Mouse (Mus musculus): ENCODE results near the gene Mindy4b-ps. TPM values are rescaled to one million over a fixed set of nuclear protein-coding genes. Genes with fewer than 3 reads are reported as not detected.

The Mindy4b-ps gene
- total RNA-seq, 2 experiments from 2014 or later: not detected

- DNase-seq (ENCODE audit: low spot score): peak; percentile 54
These were observed 36.2 kb downstream of the Mindy4b-ps start for GRCm38 (mm10) chr3:58785863-58786262.

- DNase-seq (ENCODE audit: low spot score): peak; percentile 30
These were observed 37.7 kb downstream of the Mindy4b-ps start for GRCm38 (mm10) chr3:58784219-58785092.

- no peak for DNase-seq (ENCODE audit: low spot score)
These were observed 38.4 kb downstream of the Mindy4b-ps start for GRCm38 (mm10) chr3:58783602-58784218.

GRCm38 (mm10) chr3:58756429-58756828 lies 65.7 kb downstream of the Mindy4b-ps start:
- no peak for DNase-seq (ENCODE audit: low spot score)

GRCm38 (mm10) chr3:58755769-58756168 lies 66.3 kb downstream of the Mindy4b-ps start:
- DNase-seq (ENCODE audit: low spot score): no peak

GRCm38 (mm10) chr3:58754361-58754760 lies 67.8 kb downstream of the Mindy4b-ps start:
- no peak for DNase-seq (ENCODE audit: low spot score)

- DNase-seq (ENCODE audit: low spot score): no peak
These were observed 70.1 kb downstream of the Mindy4b-ps start for GRCm38 (mm10) chr3:58751818-58752620.

- no peak for DNase-seq (ENCODE audit: low spot score)
These were observed 73.4 kb downstream of the Mindy4b-ps start for GRCm38 (mm10) chr3:58748724-58749123.

- no peak for DNase-seq (ENCODE audit: low spot score)
These were observed 74.2 kb downstream of the Mindy4b-ps start for GRCm38 (mm10) chr3:58747924-58748323.

GRCm38 (mm10) chr3:58739536-58739935 lies 82.6 kb downstream of the Mindy4b-ps start:
- DNase-seq (ENCODE audit: low spot score): no peak

Other genes with a start within 250 kb of the Mindy4b-ps start
- 100 to 1,000 TPM; 121 TPM for gene Selenot, start 245.7 kb downstream of the Mindy4b-ps start, total RNA-seq (2021)
- not detected for gene Erich6, start 185.1 kb downstream of the Mindy4b-ps start, total RNA-seq (2021)
- 10 to 100 TPM in 1 of 2 experiments, 1 to 10 TPM in 1; 8.4 to 17.8 TPM for gene Siah2, start 129.9 kb downstream of the Mindy4b-ps start, total RNA-seq (2021)
- gene Clrn1, start 63.0 kb upstream of the Mindy4b-ps start, total RNA-seq (2021): not detected
- gene Med12l, start 183.5 kb upstream of the Mindy4b-ps start, total RNA-seq (2021): under 1 TPM; 0.27 to 0.45 TPM